ENCODE assay signal across 26 mouse cellular contexts in genomic region chr1:87321071-87321470, GRCm38 (mm10). TPM values are rescaled to one million over a fixed set of nuclear protein-coding genes. Genes with fewer than 3 reads are reported as not detected.
"Had no signal": no experiment of that assay in that cellular context is flagged by ENCODE, and none has a peak within 500 bp of the region (broad histone marks: within the 10 kb centered on the region; RNA-seq: fewer than 3 reads in every experiment).

No protein-coding gene starts in this region.

- H3K9ac ChIP-seq: heart, embryonic 12.5 days; hindbrain, embryonic 12.5 days; hindbrain, embryonic 14.5 days; intestine, embryonic 15.5 days; limb, embryonic 13.5 days; limb, embryonic 15.5 days; liver, embryonic 12.5 days; liver, embryonic 14.5 days had no signal

- H3K4me1 ChIP-seq: heart, embryonic 10.5 days; heart, embryonic 12.5 days; hindbrain, embryonic 10.5 days; hindbrain, embryonic 12.5 days; limb, embryonic 13.5 days; limb, embryonic 15.5 days; liver, embryonic 12.5 days had no signal

- DNase-seq: gastrocnemius, postnatal 14 days; gastrocnemius, postnatal 36 days; heart, adult 18-20 months; heart, postnatal 10 days; heart, postnatal 4 days; kidney, adult 18-20 months; kidney, adult 8-10 months; kidney, postnatal 10 days; kidney, postnatal 25 days; kidney, postnatal 4 days; layer of hippocampus, postnatal 36 days; left cerebral cortex, postnatal 4 days had no signal

- H3K4me3 ChIP-seq: heart, embryonic 10.5 days; heart, embryonic 12.5 days; hindbrain, embryonic 10.5 days; hindbrain, embryonic 12.5 days; intestine, embryonic 15.5 days; layer of hippocampus, adult 2 months; limb, embryonic 13.5 days; limb, embryonic 15.5 days; liver, embryonic 12.5 days had no signal

- H3K36me3 ChIP-seq: heart, embryonic 10.5 days; hindbrain, embryonic 10.5 days; hindbrain, embryonic 12.5 days; intestine, embryonic 15.5 days; limb, embryonic 15.5 days; liver, embryonic 12.5 days had no signal

- H3K27ac ChIP-seq: heart, embryonic 10.5 days; hindbrain, embryonic 10.5 days; hindbrain, embryonic 12.5 days; hindbrain, embryonic 14.5 days; intestine, embryonic 15.5 days; layer of hippocampus, adult 2 months; limb, embryonic 13.5 days; limb, embryonic 15.5 days; liver, embryonic 12.5 days; liver, embryonic 14.5 days had no signal

- H3K9me3 ChIP-seq: intestine, embryonic 15.5 days; limb, embryonic 15.5 days had no signal

- H3K27me3 ChIP-seq: heart, embryonic 12.5 days; hindbrain, embryonic 12.5 days; intestine, embryonic 15.5 days; limb, embryonic 13.5 days; limb, embryonic 15.5 days had no signal

RNA-seq across cellular contexts. Expression of gene Efhd1, which starts 56.9 kb away (rescaled TPM):
- total RNA-seq: liver, adult 2 months had no signal
- polyA plus RNA-seq: heart, embryonic 14.5 days; inflammation-experienced regulatory T-cells, adult 6 months; liver, embryonic 12.5 days; liver, embryonic 14.5 days had no signal
